Mouse (Mus musculus): ENCODE measurements around the gene Scgb1b27. TPM values are rescaled to one million over a fixed set of nuclear protein-coding genes. Genes with fewer than 3 reads are reported as not detected.

Gene Scgb1b27
- not detected for total RNA-seq (2023)

GRCm38 (mm10) chr7:34021183-34021582 lies at the start of gene Scgb1b27:
Scgb1b27 (plus strand) TSS chr7:34021483.

GRCm38 (mm10) chr7:34013842-34014241 lies 7.4 kb upstream of the Scgb1b27 start, which contains the start of gene Scgb2b27:
Scgb2b27 (minus strand) TSS chr7:34013942.

Other genes starting within 250 kb of the Scgb1b27 start
- not detected for gene Scgb2b26, start 76.4 kb upstream of the Scgb1b27 start, total RNA-seq (2023)
- gene Scgb2b27, start 7.5 kb upstream of the Scgb1b27 start, total RNA-seq (2023) = not detected
- not detected for gene Scgb1b30, start 73.9 kb downstream of the Scgb1b27 start, total RNA-seq (2023)
- not detected for gene Wtip, start 111.8 kb downstream of the Scgb1b27 start, total RNA-seq (2023)
- 79.6 TPM for gene Uba2, start 148.1 kb downstream of the Scgb1b27 start, total RNA-seq (2023)
- 34.5 TPM for gene Pdcd2l, start 175.2 kb downstream of the Scgb1b27 start, total RNA-seq (2023)
- 264 TPM for gene Gpi1, start 208.9 kb downstream of the Scgb1b27 start, total RNA-seq (2023)
- gene Gm6096, start 229.6 kb downstream of the Scgb1b27 start, total RNA-seq (2023) = not detected